Mouse (Mus musculus) colon, adult 2 months (tissue): ENCODE data around the gene Scgb2b21. TPM values are rescaled to one million over a fixed set of nuclear protein-coding genes. Genes with fewer than 3 reads are reported as not detected.

Experiments used
- polyA plus RNA-seq: library from polyadenylated mRNA; depleted of rRNA; stranded (reverse); fragments of >200 nt; gene quantifications from 2 replicates; pipeline ENCODE4 v1.2.3, GENCODE M21; 2012; rRNA removed

Scgb2b21 gene
- not detected in 2 replicates for polyA plus RNA-seq

GRCm38 (mm10) chr7:33520358-33520757 is at the start of gene Scgb2b21:
Gene Scgb2b21, minus strand, starts transcription at chr7:33520458.

Other genes starting within 250 kb of the Scgb2b21 start
- not detected in 2 replicates for gene Scgb2b19, start 240.1 kb downstream of the Scgb2b21 start, polyA plus RNA-seq
- not detected in 2 replicates for gene Scgb1b19, start 233.2 kb downstream of the Scgb2b21 start, polyA plus RNA-seq
- gene Scgb2b20, start 154.1 kb downstream of the Scgb2b21 start, polyA plus RNA-seq = not detected in 2 replicates
- gene Scgb1b20, start 147.2 kb downstream of the Scgb2b21 start, polyA plus RNA-seq = not detected in 2 replicates
- not detected in 2 replicates for gene Scgb2b24, start 218.9 kb upstream of the Scgb2b21 start, polyA plus RNA-seq
- gene Scgb1b24, start 223.3 kb upstream of the Scgb2b21 start, polyA plus RNA-seq = not detected in 2 replicates